Mouse (Mus musculus) liver, adult 2 months (tissue): ENCODE measurements around the gene Acacb. TPM values are rescaled to one million over a fixed set of nuclear protein-coding genes. Genes with fewer than 3 reads are reported as not detected.
A peak's percentile ranks its signal among the peaks of the same experiment; 100 is the strongest.

ENCODE experiments used
- DNase-seq: peaks from one replicate; pipeline ENCODE4 v3.0.0-alpha.2; 2011; ENCODE audit warnings: low read depth, low spot score; ENCODE audit errors: extremely low read depth
- H3K27ac ChIP-seq: fragments of 200-500 bp; replicated peaks from 2 replicates; pipeline ENCODE4 v1.5.1; 2012; ENCODE audit warnings: low read depth, mild to moderate bottlenecking, control low read depth, inconsistent platforms, low read length; ENCODE audit not compliant: insufficient read depth
- H3K27me3 ChIP-seq: fragments of 200-500 bp; 2 replicates; pipeline ENCODE4 v1.6.1; 2012; ENCODE audit warnings: mild to moderate bottlenecking, moderate library complexity, low read length, inconsistent platforms; ENCODE audit not compliant: control insufficient read depth, insufficient read depth
- H3K36me3 ChIP-seq: fragments of 200-500 bp; 2 replicates; pipeline ENCODE4 v1.6.1; 2012; ENCODE audit warnings: low read length, inconsistent platforms; ENCODE audit not compliant: control insufficient read depth, insufficient read depth
- H3K4me1 ChIP-seq: fragments of 200-500 bp; 2 replicates; pipeline ENCODE4 v1.6.1; 2011; ENCODE audit warnings: low read length; ENCODE audit not compliant: control insufficient read depth, insufficient read depth
- H3K4me3 ChIP-seq: fragments of 200-500 bp; 2 replicates; pipeline ENCODE4 v1.5.1; 2011; ENCODE audit warnings: low read depth, mild to moderate bottlenecking, control low read depth, low read length, moderate library complexity; ENCODE audit not compliant: insufficient read depth
- H3K79me2 ChIP-seq: fragments of 200-500 bp; 2 replicates; pipeline ENCODE4 v1.6.1; 2012; ENCODE audit warnings: inconsistent platforms, mild to moderate bottlenecking, low read length, moderate library complexity; ENCODE audit not compliant: control insufficient read depth, insufficient read depth
- H3K9ac ChIP-seq: fragments of 200-500 bp; 2 replicates; pipeline ENCODE4 v1.6.1; 2012; ENCODE audit warnings: low read depth, mild to moderate bottlenecking, control low read depth, inconsistent platforms, low read length
- CTCF ChIP-seq: fragments of 200-500 bp; IDR thresholded peaks from 2 replicates; pipeline ENCODE4 v1.5.1; 2011; ENCODE audit warnings: low read depth, low read length, control low read depth
- POLR2A ChIP-seq: fragments of 200-500 bp; IDR thresholded peaks from 2 replicates; pipeline ENCODE4 v1.6.1; 2011; ENCODE audit warnings: low read length, control low read depth; ENCODE audit not compliant: insufficient read depth; ENCODE audit errors: extremely low read depth
- WGBS: fragments of 180-500 bp; shearing (Covaris S2); methylation state at CpG from one replicate; pipeline ENCODE4 v1.1.7; 2018; 5-methylcytosine and 5-hydroxymethylcytosine counted together
- polyA plus RNA-seq: library from polyadenylated mRNA; depleted of rRNA; stranded (reverse); fragments of >200 nt; gene quantifications from 2 replicates; pipeline ENCODE4 v1.2.3, GENCODE M21; 2012; rRNA removed
- total RNA-seq: library from RNA; depleted of rRNA; stranded (reverse); fragments of >200 nt; gene quantifications from 2 replicates; pipeline ENCODE4 v1.2.3, GENCODE M21; 2014; rRNA removed

The Acacb gene
- total and polyA plus RNA-seq, 2 experiments, result 39.4 to 45.8 TPM

DNA sequence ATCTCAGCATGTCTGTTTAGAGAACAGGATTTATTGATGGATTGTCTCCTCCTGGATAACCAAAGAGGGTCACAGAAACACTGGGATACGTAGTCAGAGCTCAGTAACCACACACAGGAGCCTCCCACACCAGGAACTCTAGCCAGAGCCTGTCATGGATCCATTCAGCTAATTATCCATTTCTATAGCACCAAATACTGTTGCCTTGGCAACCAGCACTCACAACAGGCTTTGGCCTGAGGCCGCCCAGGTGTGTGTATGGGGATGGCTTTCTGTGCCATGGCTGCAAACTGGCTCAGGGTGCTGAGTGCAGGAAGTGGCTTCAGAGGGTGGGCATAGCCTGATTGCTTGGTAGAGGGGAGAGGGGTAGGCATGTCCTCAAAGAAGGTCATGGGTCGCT is 143.7 kb downstream of the Acacb start:
- H3K36me3 ChIP-seq, result no peaks in the 10 kb centered on the region
- no peak overlapping the region for H3K9ac ChIP-seq
- 89% methylated on average over 3 of the region's 3 CpGs for WGBS
- TF ChIP-seq POLR2A (no peak), CTCF (no peak)
- no peaks in the 10 kb centered on the region for H3K4me1 ChIP-seq
- H3K27me3 ChIP-seq, result no peaks in the 10 kb centered on the region
- no peak overlapping the region for H3K27ac ChIP-seq
- H3K79me2 ChIP-seq, result no peaks in the 10 kb centered on the region
- no peak overlapping the region for H3K4me3 ChIP-seq
- no peak for DNase-seq

- no peak for DNase-seq
- H3K27me3 ChIP-seq, result no peaks in the 10 kb centered on the region
- H3K79me2 ChIP-seq, result no peaks in the 10 kb centered on the region
- no peak overlapping the region for H3K4me3 ChIP-seq
- H3K36me3 ChIP-seq, result no peaks in the 10 kb centered on the region
- TF ChIP-seq POLR2A (no peak), CTCF (peak; percentile 40; the same call in 1 of the 2 replicates)
- H3K9ac ChIP-seq, result no peak overlapping the region
- 47% methylated on average over 22 of the region's 22 CpGs for WGBS
- no peaks in the 10 kb centered on the region for H3K4me1 ChIP-seq
- no peak overlapping the region for H3K27ac ChIP-seq
Observed at GRCm38 (mm10) chr5:114296693-114297631, 150.6 kb downstream of the Acacb start.

- TF ChIP-seq POLR2A, result no peak
- no peak for TF ChIP-seq CTCF
- Histone ChIP-seq H3K9ac (no peak overlapping the region), H3K79me2 (no peaks in the 10 kb centered on the region), H3K27me3 (no peaks in the 10 kb centered on the region), H3K4me1 (no peaks in the 10 kb centered on the region), H3K36me3 (no peaks in the 10 kb centered on the region), H3K27ac (no peak overlapping the region), H3K4me3 (no peak overlapping the region)
- WGBS, result 67% methylated on average over 18 of the region's 18 CpGs
- no peak for DNase-seq
Observed at GRCm38 (mm10) chr5:114298212-114298894, 152.0 kb downstream of the Acacb start.

GRCm38 (mm10) chr5:114299156-114299855 is 153.0 kb downstream of the Acacb start:
- Histone ChIP-seq H3K27ac (no peak overlapping the region), H3K79me2 (no peaks in the 10 kb centered on the region), H3K27me3 (no peaks in the 10 kb centered on the region), H3K36me3 (no peaks in the 10 kb centered on the region), H3K9ac (no peak overlapping the region), H3K4me1 (no peaks in the 10 kb centered on the region), H3K4me3 (no peak overlapping the region)
- WGBS, result 82% methylated on average over 22 of the region's 22 CpGs
- DNase-seq, result no peak
- TF ChIP-seq POLR2A (no peak), CTCF (no peak)

DNA sequence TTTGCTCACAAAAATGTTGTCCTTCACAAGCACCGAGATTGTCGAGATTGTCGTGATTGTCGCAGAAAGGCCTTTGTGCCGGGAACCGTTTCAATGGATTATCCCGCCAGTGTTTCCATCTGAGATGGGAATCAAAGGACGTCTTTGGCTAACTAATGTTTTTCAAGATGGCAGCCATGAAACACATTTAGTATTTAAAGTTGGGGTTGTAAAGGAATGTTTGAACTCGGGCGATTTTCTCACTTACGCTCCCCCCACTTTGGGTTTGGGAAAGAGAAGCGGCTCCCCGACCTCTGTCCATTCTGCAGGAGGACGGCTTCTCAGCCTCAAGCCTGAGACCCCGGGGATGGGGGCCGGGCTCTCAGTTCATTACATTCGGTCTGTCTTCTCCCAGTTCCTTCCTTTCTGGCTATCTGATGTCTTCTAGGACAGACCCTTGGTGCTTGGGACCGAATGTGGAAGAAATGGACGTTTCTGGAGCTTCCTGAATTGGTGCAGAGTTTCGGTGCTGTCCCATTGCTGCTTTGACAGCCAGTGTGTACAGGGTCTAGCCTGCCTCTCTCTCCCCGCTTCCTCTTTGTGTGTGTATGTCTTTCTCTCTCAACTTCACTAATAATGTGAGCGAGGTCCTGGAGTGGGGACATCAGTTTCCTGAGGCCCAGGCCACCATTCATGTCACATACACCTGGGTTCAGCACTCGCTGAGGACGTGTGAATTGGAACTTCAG is 153.7 kb downstream of the Acacb start:
- 79% methylated on average over 24 of the region's 24 CpGs for WGBS
- H3K79me2 ChIP-seq, result no peaks in the 10 kb centered on the region

More for the DNA sequence above, 153.7 kb downstream of the Acacb start:
- H3K4me1 ChIP-seq, result no peaks in the 10 kb centered on the region
- no peak for DNase-seq
- no peak overlapping the region for H3K9ac ChIP-seq
- H3K4me3 ChIP-seq, result no peak overlapping the region
- no peaks in the 10 kb centered on the region for H3K36me3 ChIP-seq
- TF ChIP-seq POLR2A (no peak), CTCF (no peak)
- no peaks in the 10 kb centered on the region for H3K27me3 ChIP-seq
- H3K27ac ChIP-seq, result no peak overlapping the region

Other genes starting within 250 kb of the Acacb start
- gene Coro1c, start 237.8 kb upstream of the Acacb start, total RNA-seq, result 11.8 and 14.0 TPM in 2 replicates
- gene Coro1c, start 237.8 kb upstream of the Acacb start, polyA plus RNA-seq, result 12.0 and 13.6 TPM in 2 replicates
- gene Ssh1, start 152.6 kb upstream of the Acacb start, total RNA-seq, result 1.6 and 3.3 TPM in 2 replicates
- gene Ssh1, start 152.6 kb upstream of the Acacb start, polyA plus RNA-seq, result 5.0 and 5.5 TPM in 2 replicates
- gene Dao, start 142.8 kb upstream of the Acacb start, total RNA-seq, result not detected in 2 replicates
- gene Dao, start 142.8 kb upstream of the Acacb start, polyA plus RNA-seq, result not detected in 2 replicates
- 6.6 and 9.2 TPM in 2 replicates for gene Usp30, start 81.1 kb upstream of the Acacb start, total RNA-seq
- 14.8 and 16.7 TPM in 2 replicates for gene Usp30, start 81.1 kb upstream of the Acacb start, polyA plus RNA-seq
- gene Svop, start 55.0 kb upstream of the Acacb start, total RNA-seq, result 0.07 TPM in 1 of 2 replicates, not detected in the other
- gene Svop, start 55.0 kb upstream of the Acacb start, polyA plus RNA-seq, result not detected in 2 replicates
- gene Alkbh2, start 18.3 kb upstream of the Acacb start, total RNA-seq, result 3.1 and 5.1 TPM in 2 replicates
- 7.0 and 10.1 TPM in 2 replicates for gene Alkbh2, start 18.3 kb upstream of the Acacb start, polyA plus RNA-seq
- 2.4 and 4.6 TPM in 2 replicates for gene Ung, start 16.1 kb upstream of the Acacb start, total RNA-seq
- 5.0 and 5.3 TPM in 2 replicates for gene Ung, start 16.1 kb upstream of the Acacb start, polyA plus RNA-seq
- not detected in 2 replicates for gene Foxn4, start 127.3 kb downstream of the Acacb start, total RNA-seq
- gene Foxn4, start 127.3 kb downstream of the Acacb start, polyA plus RNA-seq, result not detected in 2 replicates
- 0.09 and 0.27 TPM in 2 replicates for gene Myo1h, start 142.6 kb downstream of the Acacb start, total RNA-seq
- gene Myo1h, start 142.6 kb downstream of the Acacb start, polyA plus RNA-seq, result not detected in 2 replicates
- 11.4 and 12.8 TPM in 2 replicates for gene Kctd10, start 234.0 kb downstream of the Acacb start, total RNA-seq
- 14.4 and 15.1 TPM in 2 replicates for gene Kctd10, start 234.0 kb downstream of the Acacb start, polyA plus RNA-seq
- gene Ube3b, start 234.1 kb downstream of the Acacb start, total RNA-seq, result 15.8 and 21.2 TPM in 2 replicates
- gene Ube3b, start 234.1 kb downstream of the Acacb start, polyA plus RNA-seq, result 46.2 and 52.3 TPM in 2 replicates